Mouse (Mus musculus): Measurements from ENCODE around the gene Hdhd5. TPM values are rescaled to one million over a fixed set of nuclear protein-coding genes. Genes with fewer than 3 reads are reported as not detected.
A peak's percentile ranks its signal among the peaks of the same experiment; 100 is the strongest.

The Hdhd5 gene
- polyA plus RNA-seq (2014; fragmentation: Nextera tagmentation; extraction: Ambion mirVana), result 14.9 and 17.0 TPM in 2 replicates

GRCm38 (mm10) chr6:120531020-120531965, at the start of gene Hdhd5:
Gene Hdhd5 (minus strand): TSS chr6:120531319.
- Histone ChIP-seq H3K4me3 (ENCODE audit: low read depth, low read length) (peak within 1 kb of the TSS; percentile 83), H3K9me3 (ENCODE audit: control insufficient read depth, low read depth, low read length) (no peaks in the 10 kb centered on the region), H3K27me3 (ENCODE audit: control insufficient read depth, insufficient read depth, low read length) (no peaks in the 10 kb centered on the region), H3K4me1 (ENCODE audit: control insufficient read depth, insufficient read depth, low read length) (peaks cover 7% of the 10 kb centered on the region), H3K4me2 (replicated peaks; ENCODE audit: low read depth, low read length) (peak within 1 kb of the TSS; percentile 73), H3K9ac (replicated peaks; ENCODE audit: low read depth, low read length) (peak within 1 kb of the TSS; percentile 66), H3K36me3 (ENCODE audit: control insufficient read depth, insufficient read depth, low read length) (no peaks in the 10 kb centered on the region), H3K27ac (ENCODE audit: low read length) (no peak within 1 kb of the TSS)
- peak; percentile 98 for ATAC-seq (ENCODE audit: insufficient number of reproducible peaks, insufficient read depth, low FRiP score, low read depth)
- WGBS, result under 1% methylated on average over 75 of the region's 75 CpGs

GRCm38 (mm10) chr6:120580713-120581015, 49.5 kb upstream of the Hdhd5 start:
- no peak overlapping the region for H3K27ac ChIP-seq (ENCODE audit: low read length)
- 0 out of 2 replicates have a peak, but pooled peaks cover 5% of the 10 kb centered on the region for H3K27me3 ChIP-seq (ENCODE audit: control insufficient read depth, insufficient read depth, low read length)
- H3K4me1 ChIP-seq (ENCODE audit: control insufficient read depth, insufficient read depth, low read length), result peaks cover 5% of the 10 kb centered on the region; the same call in 1 of the 2 replicates
- H3K9me3 ChIP-seq (ENCODE audit: control insufficient read depth, low read depth, low read length), result no peaks in the 10 kb centered on the region
- H3K36me3 ChIP-seq (ENCODE audit: control insufficient read depth, insufficient read depth, low read length), result no peaks in the 10 kb centered on the region
- no peak overlapping the region for H3K9ac ChIP-seq (replicated peaks; ENCODE audit: low read depth, low read length)
- peak overlapping the region; percentile 65 for H3K4me2 ChIP-seq (replicated peaks; ENCODE audit: low read depth, low read length)
- H3K4me3 ChIP-seq (ENCODE audit: low read depth, low read length), result 0 out of 2 replicates have a peak overlapping the region, but pooled peaks have one; percentile 31
- WGBS, result 0% methylated on average over 1 of the region's 1 CpGs
- ATAC-seq (ENCODE audit: insufficient number of reproducible peaks, insufficient read depth, low FRiP score, low read depth), result 0 out of 2 replicates have a peak, but pooled peaks have one; percentile 2

DNA sequence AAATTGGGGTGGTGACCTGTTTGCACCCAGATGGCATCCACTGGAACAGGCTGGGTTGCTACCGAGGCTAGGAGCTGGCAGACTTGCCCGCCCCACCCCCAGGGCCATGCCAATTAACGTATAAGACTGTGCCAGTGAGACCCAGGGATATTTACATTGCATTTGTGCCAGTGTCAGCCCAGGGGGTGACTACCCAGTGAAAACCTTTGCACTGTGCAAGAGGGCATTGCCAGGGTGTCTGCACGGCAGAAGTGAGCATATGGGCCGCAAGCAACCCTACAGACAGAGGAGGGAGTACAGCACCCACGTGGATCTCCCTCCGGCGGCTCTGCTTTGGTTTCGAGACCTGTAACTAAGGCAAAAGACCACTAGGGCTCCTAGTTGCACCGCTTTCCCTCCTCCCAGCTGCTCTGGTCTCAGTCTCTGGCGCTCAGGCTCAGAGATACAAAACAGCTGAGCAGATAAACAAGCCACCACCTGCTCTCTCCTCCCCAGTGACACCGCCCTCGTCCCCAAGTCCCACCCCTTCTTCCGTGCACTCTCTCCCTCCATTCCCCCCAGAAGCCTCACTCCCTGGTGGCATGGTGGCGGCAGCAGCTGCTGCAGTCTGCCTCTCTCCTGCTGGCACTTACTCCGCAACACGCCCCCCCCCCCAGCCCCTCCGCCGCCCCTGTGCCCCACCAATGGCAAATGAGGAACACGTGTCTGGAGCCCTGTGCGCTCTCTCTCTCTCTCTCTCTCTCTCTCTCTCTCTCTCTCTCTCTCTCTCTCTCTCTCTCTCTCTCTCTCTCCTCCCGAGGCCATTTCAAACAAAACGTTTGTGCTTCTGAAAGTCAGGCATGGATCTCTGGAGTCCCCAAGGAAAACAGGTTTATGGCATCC, 49.0 kb upstream of the Hdhd5 start:
- Histone ChIP-seq H3K4me3 (ENCODE audit: low read depth, low read length) (peak overlapping the region; percentile 31), H3K27ac (ENCODE audit: low read length) (no peak overlapping the region), H3K27me3 (ENCODE audit: control insufficient read depth, insufficient read depth, low read length) (0 out of 2 replicates have a peak, but pooled peaks cover 5% of the 10 kb centered on the region), H3K9me3 (ENCODE audit: control insufficient read depth, low read depth, low read length) (no peaks in the 10 kb centered on the region), H3K36me3 (ENCODE audit: control insufficient read depth, insufficient read depth, low read length) (no peaks in the 10 kb centered on the region), H3K9ac (replicated peaks; ENCODE audit: low read depth, low read length) (peak overlapping the region; percentile 10; the same call in 1 of the 2 replicates), H3K4me1 (ENCODE audit: control insufficient read depth, insufficient read depth, low read length) (peaks cover 5% of the 10 kb centered on the region; the same call in 1 of the 2 replicates), H3K4me2 (replicated peaks; ENCODE audit: low read depth, low read length) (peak overlapping the region; percentile 65)
- WGBS, result under 1% methylated on average over 23 of the region's 23 CpGs
- ATAC-seq (ENCODE audit: insufficient number of reproducible peaks, insufficient read depth, low FRiP score, low read depth), result peak; percentile 89

DNA sequence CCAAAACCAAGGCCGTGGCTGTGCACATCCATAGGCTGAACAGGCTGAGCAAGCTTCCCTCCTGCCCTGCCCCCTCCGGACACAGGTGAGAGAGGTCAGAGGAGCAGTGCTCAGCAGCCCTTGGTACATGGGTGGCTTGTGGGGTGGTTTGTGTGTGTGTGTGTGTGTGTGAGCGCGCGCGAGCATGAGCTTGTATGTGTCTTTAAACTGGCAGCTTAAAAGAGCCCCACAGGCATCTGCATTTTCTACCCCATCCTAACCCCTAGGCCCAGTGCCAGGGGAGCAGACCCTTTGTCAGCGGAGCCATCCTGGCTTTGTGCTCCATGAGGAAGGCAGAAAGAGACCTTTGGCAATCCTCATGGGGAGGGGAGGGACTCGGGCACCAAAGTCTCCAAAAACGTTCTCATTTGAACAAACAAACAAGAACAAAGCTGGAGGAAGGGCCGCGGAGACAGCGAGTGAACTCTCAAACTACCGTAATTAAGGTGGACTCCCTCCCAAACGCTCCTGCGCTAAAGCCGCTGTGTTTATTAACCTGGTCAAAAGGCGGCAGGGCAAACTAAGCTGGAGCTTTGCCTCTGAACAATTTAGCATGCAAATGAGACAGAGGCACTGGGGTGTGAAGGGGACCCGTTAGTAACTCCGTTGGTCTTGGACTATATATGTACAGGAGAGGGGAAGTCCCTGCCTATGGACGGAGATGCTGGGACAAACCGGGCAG, 48.2 kb upstream of the Hdhd5 start:
- WGBS, result 7% methylated on average over 21 of the region's 21 CpGs
- ATAC-seq (ENCODE audit: insufficient number of reproducible peaks, insufficient read depth, low FRiP score, low read depth), result no peak
- no peak overlapping the region for H3K27ac ChIP-seq (ENCODE audit: low read length)
- H3K4me1 ChIP-seq (ENCODE audit: control insufficient read depth, insufficient read depth, low read length), result peaks cover 5% of the 10 kb centered on the region; the same call in 1 of the 2 replicates
- H3K4me3 ChIP-seq (ENCODE audit: low read depth, low read length), result peak overlapping the region; percentile 31
- 0 out of 2 replicates have a peak, but pooled peaks cover 5% of the 10 kb centered on the region for H3K27me3 ChIP-seq (ENCODE audit: control insufficient read depth, insufficient read depth, low read length)
- 0 out of 2 replicates have a peak overlapping the region, but pooled peaks have one; percentile 10 for H3K9ac ChIP-seq (replicated peaks; ENCODE audit: low read depth, low read length)
- H3K9me3 ChIP-seq (ENCODE audit: control insufficient read depth, low read depth, low read length), result no peaks in the 10 kb centered on the region
- no peaks in the 10 kb centered on the region for H3K36me3 ChIP-seq (ENCODE audit: control insufficient read depth, insufficient read depth, low read length)
- peak overlapping the region; percentile 65 for H3K4me2 ChIP-seq (replicated peaks; ENCODE audit: low read depth, low read length)

- Histone ChIP-seq H3K4me2 (replicated peaks; ENCODE audit: low read depth, low read length) (no peak overlapping the region), H3K27me3 (ENCODE audit: control insufficient read depth, insufficient read depth, low read length) (0 out of 2 replicates have a peak, but pooled peaks cover 5% of the 10 kb centered on the region), H3K36me3 (ENCODE audit: control insufficient read depth, insufficient read depth, low read length) (no peaks in the 10 kb centered on the region), H3K27ac (ENCODE audit: low read length) (no peak overlapping the region), H3K4me1 (ENCODE audit: control insufficient read depth, insufficient read depth, low read length) (peaks cover 5% of the 10 kb centered on the region; the same call in 1 of the 2 replicates), H3K9ac (replicated peaks; ENCODE audit: low read depth, low read length) (no peak overlapping the region), H3K9me3 (ENCODE audit: control insufficient read depth, low read depth, low read length) (no peaks in the 10 kb centered on the region), H3K4me3 (ENCODE audit: low read depth, low read length) (no peak overlapping the region)
- no peak for ATAC-seq (ENCODE audit: insufficient number of reproducible peaks, insufficient read depth, low FRiP score, low read depth)
- WGBS, result 62% methylated on average over 5 of the region's 5 CpGs
These were observed 47.4 kb upstream of the Hdhd5 start for GRCm38 (mm10) chr6:120578471-120578870.

GRCm38 (mm10) chr6:120572372-120572771, 41.3 kb upstream of the Hdhd5 start:
- 0 out of 2 replicates have a peak, but pooled peaks cover 1% of the 10 kb centered on the region for H3K4me1 ChIP-seq (ENCODE audit: control insufficient read depth, insufficient read depth, low read length)
- H3K9me3 ChIP-seq (ENCODE audit: control insufficient read depth, low read depth, low read length), result no peaks in the 10 kb centered on the region
- ATAC-seq (ENCODE audit: insufficient number of reproducible peaks, insufficient read depth, low FRiP score, low read depth), result no peak
- H3K36me3 ChIP-seq (ENCODE audit: control insufficient read depth, insufficient read depth, low read length), result no peaks in the 10 kb centered on the region
- 74% methylated on average over 1 of the region's 1 CpGs for WGBS
- no peak overlapping the region for H3K4me3 ChIP-seq (ENCODE audit: low read depth, low read length)
- H3K27ac ChIP-seq (ENCODE audit: low read length), result no peak overlapping the region
- no peak overlapping the region for H3K9ac ChIP-seq (replicated peaks; ENCODE audit: low read depth, low read length)
- no peak overlapping the region for H3K4me2 ChIP-seq (replicated peaks; ENCODE audit: low read depth, low read length)
- H3K27me3 ChIP-seq (ENCODE audit: control insufficient read depth, insufficient read depth, low read length), result no peaks in the 10 kb centered on the region

DNA sequence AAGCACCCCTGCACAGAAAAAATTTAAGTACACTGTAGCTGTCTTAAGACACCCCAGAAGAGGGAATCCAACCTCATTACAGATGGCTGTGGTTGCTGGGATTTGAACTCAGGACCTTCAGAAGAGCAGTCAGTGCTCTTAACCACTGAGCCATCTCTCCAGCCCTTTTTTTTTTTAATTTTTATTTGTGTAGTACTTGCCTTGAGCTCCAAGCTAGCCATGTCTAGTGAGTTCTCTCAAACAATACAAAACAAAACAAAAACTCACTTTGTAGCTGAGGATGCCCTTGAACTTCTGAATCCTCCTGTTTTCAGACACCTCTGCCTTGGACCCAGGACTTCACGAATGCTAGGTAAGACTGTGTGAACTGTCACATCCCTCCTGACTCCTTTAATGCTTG, 37.1 kb upstream of the Hdhd5 start:
- no peaks in the 10 kb centered on the region for H3K27me3 ChIP-seq (ENCODE audit: control insufficient read depth, insufficient read depth, low read length)
- H3K9ac ChIP-seq (replicated peaks; ENCODE audit: low read depth, low read length), result no peak overlapping the region
- 0 out of 2 replicates have a peak, but pooled peaks cover 2% of the 10 kb centered on the region for H3K4me1 ChIP-seq (ENCODE audit: control insufficient read depth, insufficient read depth, low read length)
- H3K4me2 ChIP-seq (replicated peaks; ENCODE audit: low read depth, low read length), result no peak overlapping the region
- H3K36me3 ChIP-seq (ENCODE audit: control insufficient read depth, insufficient read depth, low read length), result no peaks in the 10 kb centered on the region
- no peak for ATAC-seq (ENCODE audit: insufficient number of reproducible peaks, insufficient read depth, low FRiP score, low read depth)
- H3K4me3 ChIP-seq (ENCODE audit: low read depth, low read length), result no peak overlapping the region
- H3K27ac ChIP-seq (ENCODE audit: low read length), result no peak overlapping the region
- WGBS, result 77% methylated on average over 1 of the region's 1 CpGs
- no peaks in the 10 kb centered on the region for H3K9me3 ChIP-seq (ENCODE audit: control insufficient read depth, low read depth, low read length)

Measured in stomach, embryonic 14.5 days (tissue).